Mouse (Mus musculus) liver, embryonic 14.5 days (tissue): ENCODE measurements around the gene Usp47. TPM values are rescaled to one million over a fixed set of nuclear protein-coding genes. Genes with fewer than 3 reads are reported as not detected.

Source experiments
- ATAC-seq: fragments of 200-750 bp; cut with Nextera tagmentation; 2 replicates; pipeline ENCODE4 v1.8.0; 2017; ENCODE audit warnings: moderate number of reproducible peaks, mild to moderate bottlenecking, moderate library complexity; ENCODE audit not compliant: insufficient read depth
- DNase-seq, 3 experiments: peaks; one replicate each; pipeline ENCODE4 v3.0.0-alpha.2; 2012 to 2013; ENCODE audit warnings: low read depth in 3 of 3, low spot score in 3 of 3
- H3K27ac ChIP-seq: fragments of 300-500 bp; sonication (generic); 2 replicates; pipeline ENCODE4 v1.5.1; 2014; ENCODE audit warnings: moderate library complexity, mild to moderate bottlenecking, control low read depth, inconsistent platforms
- H3K27me3 ChIP-seq: fragments of 300-500 bp; sonication (generic); 2 replicates; pipeline ENCODE4 v1.6.1; 2014; ENCODE audit warnings: mild to moderate bottlenecking, low read length, moderate library complexity; ENCODE audit not compliant: control insufficient read depth, insufficient read depth
- H3K36me3 ChIP-seq: fragments of 300-500 bp; sonication (generic); replicated peaks from 2 replicates; pipeline ENCODE4 v1.6.1; 2014; ENCODE audit warnings: low read depth; ENCODE audit not compliant: control insufficient read depth, insufficient read depth
- H3K4me1 ChIP-seq, 2 experiments: fragments of 200-500 bp in 1 of 2; fragments of 300-500 bp in 1 of 2; sonication (generic) in 1 of 2; replicated peaks; 2 replicates each; pipeline ENCODE4 v1.6.1; 2012 to 2014; ENCODE audit warnings: antibody characterized with exemption in 1 of 2, inconsistent platforms in 1 of 2, low read length in 1 of 2; ENCODE audit not compliant: control insufficient read depth in 2 of 2, insufficient read depth in 2 of 2
- H3K4me2 ChIP-seq: fragments of 300-500 bp; sonication (generic); 2 replicates; pipeline ENCODE4 v1.6.1; 2014; ENCODE audit warnings: low read depth, mild to moderate bottlenecking, control low read depth, moderate library complexity
- H3K4me3 ChIP-seq, 2 experiments: fragments of 200-500 bp in 1 of 2; fragments of 300-500 bp in 1 of 2; sonication (generic) in 1 of 2; 2 replicates each; pipeline ENCODE4 v1.5.1; 2012 to 2014; ENCODE audit warnings: low read depth in 2 of 2, low read length in 2 of 2, mild to moderate bottlenecking in 2 of 2, control low read depth in 1 of 2, inconsistent platforms in 1 of 2, moderate library complexity in 1 of 2; ENCODE audit not compliant: insufficient read depth in 1 of 2
- H3K9ac ChIP-seq: fragments of 300-500 bp; sonication (generic); replicated peaks from 2 replicates; pipeline ENCODE4 v1.6.1; 2014; ENCODE audit warnings: mild to moderate bottlenecking, control low read depth, moderate library complexity
- H3K9me3 ChIP-seq: fragments of 300-500 bp; sonication (generic); 2 replicates; pipeline ENCODE4 v1.6.1; 2016; ENCODE audit warnings: low read length, mixed read lengths; ENCODE audit not compliant: control insufficient read depth
- CTCF ChIP-seq: IDR thresholded peaks from 2 replicates; pipeline ENCODE4 v1.5.1; 2016; ENCODE audit warnings: antibody characterized with exemption, low read depth, control low read depth
- EP300 ChIP-seq: IDR thresholded peaks from 2 replicates; pipeline ENCODE4 v1.6.1; 2016; ENCODE audit warnings: antibody characterized with exemption, low read depth
- WGBS: fragments of 180-500 bp; shearing (Covaris S2); extraction: QIAGEN DNeasy Blood & Tissue Kit; methylation state at CpG from one replicate; pipeline ENCODE4 v1.1.7; 2014; ENCODE audit not compliant: insufficient replicate concordance; 5-methylcytosine and 5-hydroxymethylcytosine counted together
- polyA plus RNA-seq, 2 experiments: library from polyadenylated mRNA; depleted of rRNA in 1 of 2; stranded (reverse) in 1 of 2; unstranded in 1 of 2; fragments of >200 nt; fragmentation: Nextera tagmentation in 1 of 2; extraction: Ambion mirVana in 1 of 2; gene quantifications; 2 replicates each; pipeline versions ENCODE4 v1.2.1 to v1.2.3; 2012 to 2014

The Usp47 gene
- polyA plus RNA-seq, 2 experiments = 11.4 to 20.3 TPM

- H3K9ac ChIP-seq = no peak overlapping the region
- no peak overlapping the region for H3K4me2 ChIP-seq
- H3K36me3 ChIP-seq = no peaks in the 10 kb centered on the region
- no peaks in the 10 kb centered on the region for H3K9me3 ChIP-seq
- peaks cover 3 to 4% of the 10 kb centered on the region in 2 experiments; a peak in 2 of 4 replicates for H3K4me1 ChIP-seq
- ATAC-seq (no peak), DNase-seq (no peak)
- no peak overlapping the region for H3K4me3 ChIP-seq
- WGBS = 24% methylated on average over 1 of the region's 1 CpGs
- no peak for TF ChIP-seq CTCF
- TF ChIP-seq EP300 = no peak
- H3K27ac ChIP-seq = no peak overlapping the region
- H3K27me3 ChIP-seq = no peaks in the 10 kb centered on the region
Measured at GRCm38 (mm10) chr7:112045249-112045648, 21.9 kb downstream of the Usp47 start.

- Histone ChIP-seq H3K36me3 (no peaks in the 10 kb centered on the region), H3K27ac (no peak overlapping the region), H3K4me1 (peaks cover 0 to 4% of the 10 kb centered on the region in 2 experiments; a peak in 2 of 4 replicates), H3K27me3 (no peaks in the 10 kb centered on the region), H3K4me2 (no peak overlapping the region), H3K9ac (no peak overlapping the region), H3K4me3 (no peak overlapping the region), H3K9me3 (no peaks in the 10 kb centered on the region)
- WGBS = 41% methylated on average over 3 of the region's 3 CpGs
- no peak for DNase-seq
- no peak for TF ChIP-seq CTCF
- TF ChIP-seq EP300 = no peak
- no peak for ATAC-seq
Measured at GRCm38 (mm10) chr7:112045794-112046388, 22.6 kb downstream of the Usp47 start.

GRCm38 (mm10) chr7:112048643-112049042, 25.3 kb downstream of the Usp47 start:
- Histone ChIP-seq H3K9ac (no peak overlapping the region), H3K4me2 (no peak overlapping the region), H3K9me3 (no peaks in the 10 kb centered on the region), H3K36me3 (no peaks in the 10 kb centered on the region), H3K4me3 (no peak overlapping the region), H3K4me1 (no peaks in the 10 kb centered on the region), H3K27ac (no peak overlapping the region), H3K27me3 (no peaks in the 10 kb centered on the region)
- WGBS = 59% methylated on average over 5 of the region's 5 CpGs
- no peak for ATAC-seq
- TF ChIP-seq EP300 (no peak), CTCF (no peak)
- DNase-seq = no peak

GRCm38 (mm10) chr7:112053667-112054066, 30.4 kb downstream of the Usp47 start:
- H3K4me1 ChIP-seq = peaks cover 0 to 4% of the 10 kb centered on the region in 2 experiments; a peak in 1 of 4 replicates
- H3K9me3 ChIP-seq = no peaks in the 10 kb centered on the region
- no peak overlapping the region for H3K4me2 ChIP-seq
- H3K36me3 ChIP-seq = peaks cover 8% of the 10 kb centered on the region
- H3K9ac ChIP-seq = no peak overlapping the region
- WGBS = 73% methylated on average over 3 of the region's 3 CpGs
- H3K27ac ChIP-seq = no peak overlapping the region
- no peaks in the 10 kb centered on the region for H3K27me3 ChIP-seq
- H3K4me3 ChIP-seq = no peak overlapping the region
- ATAC-seq (no peak), DNase-seq (no peak)
- TF ChIP-seq EP300 (no peak), CTCF (no peak)

GRCm38 (mm10) chr7:112055901-112056625, 32.8 kb downstream of the Usp47 start:
- DNase-seq (peak; percentile 14 to 43 (median 32)), ATAC-seq (peak; percentile 63)
- no peak overlapping the region for H3K27ac ChIP-seq
- no peak overlapping the region for H3K9ac ChIP-seq
- no peaks in the 10 kb centered on the region for H3K9me3 ChIP-seq
- H3K27me3 ChIP-seq = no peaks in the 10 kb centered on the region
- WGBS = 63% methylated on average over 8 of the region's 8 CpGs
- peaks cover 0 to 4% of the 10 kb centered on the region in 2 experiments; a peak in 1 of 4 replicates for H3K4me1 ChIP-seq
- no peak overlapping the region for H3K4me3 ChIP-seq
- TF ChIP-seq EP300 (no peak), CTCF (no peak)
- H3K36me3 ChIP-seq = peaks cover 8% of the 10 kb centered on the region
- 0 out of 2 replicates have a peak overlapping the region, but pooled peaks have one; percentile 11 for H3K4me2 ChIP-seq
